Mouse (Mus musculus) frontal cortex, adult 2 months (tissue): ENCODE data around the gene Cab39. TPM values are rescaled to one million over a fixed set of nuclear protein-coding genes. Genes with fewer than 3 reads are reported as not detected.
A peak's percentile ranks its signal among the peaks of the same experiment; 100 is the strongest.

Experiments used
- DNase-seq, 2 experiments: peaks; one replicate each; pipeline ENCODE4 v3.0.0; 2022; ENCODE audit warnings: low spot score in 1 of 2; ENCODE audit errors: extremely low spot score in 1 of 2
- polyA plus RNA-seq: library from polyadenylated mRNA; depleted of rRNA; stranded (reverse); fragments of >200 nt; gene quantifications from 2 replicates; pipeline ENCODE4 v1.2.3, GENCODE M21; 2012

Gene Cab39
- polyA plus RNA-seq, 1 experiment: 115 TPM

DNA sequence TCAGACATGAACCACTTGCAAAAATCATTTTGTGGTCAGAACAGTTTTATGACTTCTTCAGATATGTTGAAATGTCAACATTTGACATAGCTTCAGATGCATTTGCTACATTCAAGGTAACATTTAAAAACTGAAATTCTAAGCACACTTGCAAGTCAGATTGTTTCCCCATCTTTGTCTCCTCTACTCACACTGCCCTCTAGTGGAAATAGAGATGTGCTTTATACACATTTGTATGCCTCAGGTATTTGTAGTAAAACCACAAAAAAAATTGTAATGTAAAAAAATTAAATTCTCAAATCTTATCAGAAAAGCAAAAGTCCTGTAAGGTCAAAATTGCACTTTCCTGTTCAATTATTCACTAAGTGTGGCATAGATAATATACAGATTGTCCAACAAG, 49.0 kb downstream of the Cab39 start:
- DNase-seq: peak in 1 of 2 experiments; percentile 60

DNA sequence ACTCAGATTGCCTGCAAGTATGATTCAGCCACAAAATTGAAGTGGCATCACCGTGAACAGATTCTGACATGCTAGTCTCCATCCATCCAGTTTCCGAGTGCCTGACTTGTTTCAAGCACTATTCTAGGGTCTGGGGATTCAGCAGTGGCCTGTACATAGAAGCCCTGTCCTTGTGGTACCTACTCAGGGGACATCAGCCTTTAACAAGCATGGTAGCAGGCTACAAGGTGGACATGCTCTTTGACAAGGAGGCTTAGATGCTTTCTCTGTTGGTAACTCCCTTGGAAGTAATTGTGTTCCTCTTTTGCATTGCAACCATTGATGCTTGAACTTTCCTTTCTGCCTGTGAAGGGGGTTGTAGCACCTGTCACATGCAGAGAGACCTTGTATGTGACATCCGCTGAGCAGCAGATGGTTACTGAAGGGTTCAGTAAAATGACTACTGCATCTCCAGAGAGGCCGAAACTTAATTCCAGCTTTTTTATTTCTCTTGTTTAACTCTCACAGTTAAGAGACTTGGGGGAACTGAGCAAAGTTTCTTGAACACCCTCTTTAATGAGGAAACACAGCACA, 50.1 kb downstream of the Cab39 start:
- no peak for DNase-seq

GRCm38 (mm10) chr1:85844981-85845380, 51.7 kb downstream of the Cab39 start:
- DNase-seq: no peak

DNA sequence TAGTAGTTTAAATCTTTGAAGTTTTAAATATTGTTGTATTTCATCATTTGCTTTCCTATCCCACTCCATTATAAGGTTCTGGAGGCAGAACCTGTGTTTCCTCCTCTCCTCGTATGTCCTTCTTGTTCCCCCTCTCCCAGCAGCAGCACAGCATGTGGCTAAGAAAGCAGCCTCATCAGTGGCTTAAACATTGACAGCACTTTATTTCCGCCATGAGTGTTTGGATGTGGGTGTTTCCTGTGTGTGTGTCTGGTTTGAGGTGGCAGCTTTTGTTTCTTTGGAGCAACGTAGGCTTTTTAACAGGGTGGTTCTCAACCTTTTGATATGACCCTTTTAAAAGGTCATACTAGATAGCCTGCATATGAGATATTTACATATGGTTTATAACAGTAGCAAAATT, 52.2 kb downstream of the Cab39 start:
- DNase-seq: no peak

GRCm38 (mm10) chr1:85849016-85849415, 55.8 kb downstream of the Cab39 start:
- no peak for DNase-seq

DNA sequence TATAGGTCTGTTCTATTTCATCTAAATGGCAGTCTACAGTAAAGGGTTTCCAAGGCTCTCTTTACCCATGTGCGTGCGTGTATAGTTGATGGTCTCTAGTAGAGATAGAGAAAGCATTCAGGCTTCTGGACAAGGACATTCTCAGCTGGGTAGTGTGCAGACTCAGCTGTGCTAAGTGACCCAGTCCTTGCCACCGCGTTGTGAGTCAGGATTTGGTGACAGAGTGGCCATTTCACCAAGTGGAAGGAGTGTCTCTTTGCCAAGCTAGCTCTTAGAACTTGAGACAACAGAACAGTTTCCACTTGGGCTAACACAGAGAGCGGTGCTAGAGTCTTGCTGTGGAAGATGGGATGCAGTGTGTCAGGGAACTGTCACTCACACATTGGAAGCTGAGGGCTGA, 57.6 kb downstream of the Cab39 start:
- DNase-seq: no peak

DNA sequence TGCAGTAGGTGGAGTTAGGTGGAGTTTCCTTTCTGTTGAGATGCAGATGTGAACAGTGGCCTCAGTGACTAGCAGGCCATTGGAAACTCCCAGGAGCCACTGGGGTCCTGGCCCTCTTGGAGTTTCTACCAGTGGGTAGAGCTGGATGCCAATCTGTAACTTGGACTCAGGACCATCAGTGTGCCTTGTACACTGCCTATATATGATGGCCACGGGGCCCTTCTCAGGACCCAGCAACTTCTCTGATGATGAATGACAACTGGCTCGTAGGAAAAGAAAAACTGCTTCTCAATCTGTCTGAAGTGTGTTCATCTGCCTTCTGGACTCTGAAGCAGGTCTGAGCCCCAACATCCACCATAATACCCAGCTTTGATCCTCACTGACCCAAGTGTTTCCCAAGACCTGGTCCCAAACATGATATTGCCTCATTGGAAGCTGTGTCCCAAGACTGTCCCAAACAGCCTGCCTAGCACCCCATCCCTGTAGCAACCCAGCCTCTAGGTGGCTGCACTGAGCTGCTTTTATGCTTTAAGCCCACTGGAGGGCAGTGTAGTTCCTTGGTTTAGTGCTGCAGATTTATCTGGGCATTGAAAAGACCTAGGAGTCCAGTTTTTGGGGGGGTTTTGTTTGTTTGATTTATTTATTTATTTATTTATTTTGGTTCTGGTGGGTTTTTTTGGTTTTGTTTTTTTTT, 59.9 kb downstream of the Cab39 start:
- peak; percentile 56 to 87 for DNase-seq

DNA sequence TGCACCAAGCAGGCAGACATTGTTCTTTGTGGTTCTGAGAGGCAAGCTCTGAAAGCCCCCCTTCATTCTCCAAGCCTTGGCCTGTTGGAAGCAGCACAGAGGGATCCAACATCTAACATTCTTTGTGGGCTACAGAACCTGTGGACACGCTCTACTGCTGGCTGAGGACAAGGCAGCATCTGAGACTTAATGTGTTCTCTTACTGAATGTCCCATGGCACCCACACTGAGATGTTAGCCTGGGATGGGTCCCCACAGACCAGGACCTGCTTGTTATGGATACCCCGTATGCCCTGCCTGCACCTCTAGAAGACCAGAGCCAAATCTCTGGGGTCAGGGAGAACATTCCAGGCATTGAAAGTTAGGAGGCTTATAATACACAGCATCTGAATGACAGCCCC, 60.6 kb downstream of the Cab39 start:
- no peak for DNase-seq

- DNase-seq: no peak
Measured at GRCm38 (mm10) chr1:85854475-85854874, 61.2 kb downstream of the Cab39 start.

- DNase-seq: no peak
Measured at GRCm38 (mm10) chr1:85856266-85856665, 63.0 kb downstream of the Cab39 start.

DNA sequence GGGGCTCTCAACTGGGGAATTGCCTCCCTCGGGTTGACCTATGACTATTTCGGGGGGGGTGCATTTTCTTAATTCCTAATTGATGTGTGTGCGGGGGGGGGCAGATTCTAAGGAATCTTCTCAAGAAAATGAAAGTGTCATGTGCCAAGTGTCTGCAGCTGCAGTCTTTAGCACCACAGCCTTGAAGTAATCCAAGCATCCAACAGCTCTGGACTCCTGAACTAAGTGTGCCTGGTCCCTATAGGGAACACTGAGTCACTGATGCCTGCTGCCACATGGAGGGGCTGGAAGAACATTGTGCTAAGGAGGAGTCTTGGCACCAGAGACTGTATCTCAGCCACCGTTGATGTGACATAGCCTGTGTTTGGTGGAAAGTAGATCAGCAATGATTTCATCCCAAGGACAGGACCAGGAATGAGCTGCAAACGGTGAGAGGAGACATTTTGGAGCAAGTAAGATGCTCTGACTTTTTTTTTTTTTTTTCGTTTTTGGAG, 64.1 kb downstream of the Cab39 start:
- DNase-seq: no peak

- no peak for DNase-seq
Measured at GRCm38 (mm10) chr1:85864383-85864782, 71.1 kb downstream of the Cab39 start.

DNA sequence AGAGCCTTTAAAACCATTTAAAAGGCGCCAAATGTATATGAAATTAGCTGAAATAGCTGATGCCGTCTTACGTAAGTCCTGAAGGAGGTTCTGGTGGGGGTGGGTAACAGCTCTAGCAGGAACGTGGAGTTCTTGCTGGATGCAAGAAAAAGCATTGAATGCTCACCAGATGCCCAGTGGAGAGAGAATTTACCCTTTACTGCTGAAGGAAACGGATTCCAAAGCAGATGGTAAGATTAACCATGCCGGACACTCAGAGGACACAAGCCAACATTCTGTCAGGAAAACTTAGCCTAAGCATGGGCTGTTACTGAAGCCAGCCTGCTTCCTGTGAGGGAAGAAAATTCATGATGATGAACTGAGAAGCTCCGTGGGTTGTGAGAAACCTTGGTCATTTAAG, 76.8 kb downstream of the Cab39 start:
- DNase-seq: peak; percentile 58 to 75

- no peak for DNase-seq
Measured at GRCm38 (mm10) chr1:85870546-85870945, 77.3 kb downstream of the Cab39 start.

GRCm38 (mm10) chr1:85882003-85882402, 88.8 kb downstream of the Cab39 start:
- no peak for DNase-seq

- no peak for DNase-seq
Measured at GRCm38 (mm10) chr1:85887221-85887620, 94.0 kb downstream of the Cab39 start.

GRCm38 (mm10) chr1:85894231-85894747, 101.0 kb downstream of the Cab39 start, which contains the start of gene Itm2c:
TSS of gene Itm2c (plus strand) at chr1:85894281.
- peak; percentile 82 to 93 for DNase-seq

DNA sequence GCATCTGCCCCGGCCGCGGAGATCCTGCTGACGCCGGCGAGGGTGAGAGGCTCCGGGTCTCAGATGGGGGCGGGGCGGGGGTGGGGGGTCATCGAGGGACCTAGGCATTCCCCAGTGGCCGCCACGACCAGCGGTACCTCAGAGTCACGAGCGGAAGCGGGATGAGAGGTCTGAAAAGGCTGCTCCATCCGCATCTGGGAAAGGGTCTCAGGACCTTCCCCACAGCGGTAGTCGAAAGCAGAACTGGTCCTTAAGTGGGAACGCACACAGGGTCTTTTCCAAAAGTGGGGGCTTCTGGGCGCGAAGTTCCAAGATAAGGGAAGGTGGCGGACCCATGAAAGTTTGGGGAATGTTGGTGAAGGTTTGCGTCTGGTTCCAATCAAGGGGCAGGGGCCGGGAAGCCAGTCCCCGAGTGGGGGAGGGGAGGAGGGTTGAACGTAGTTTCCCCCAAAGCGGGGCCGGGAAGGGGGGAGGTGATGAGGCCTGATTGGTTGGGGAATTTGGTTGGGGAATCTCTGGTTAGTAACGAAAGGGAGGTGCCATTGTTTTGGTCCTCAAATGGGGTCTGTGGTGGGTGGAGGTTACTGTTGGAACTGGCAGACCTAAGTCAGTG, 101.6 kb downstream of the Cab39 start:
- no peak for DNase-seq

DNA sequence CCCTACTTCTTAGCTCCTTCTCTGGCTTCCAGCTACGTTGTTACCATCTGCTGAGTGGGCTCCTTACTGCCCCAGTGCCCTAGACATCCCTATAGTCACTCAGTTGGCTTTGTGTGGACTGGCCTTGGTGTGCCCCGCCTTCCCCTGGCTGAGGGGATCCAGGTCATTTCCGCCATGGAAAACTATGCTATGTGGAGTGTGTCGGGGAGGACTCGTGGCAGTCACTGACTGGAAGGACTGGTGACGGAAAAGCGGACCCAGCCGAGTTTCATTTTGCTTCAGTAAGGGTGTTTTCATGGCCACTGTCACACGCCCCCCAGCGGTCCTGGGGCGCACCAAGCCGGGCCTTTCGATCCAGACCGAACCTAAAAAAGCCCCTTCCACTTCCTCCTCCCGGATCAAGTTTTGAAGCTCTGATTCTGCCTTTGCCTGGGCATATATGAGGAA, 102.2 kb downstream of the Cab39 start:
- DNase-seq: peak in 1 of 2 experiments; percentile 74

- DNase-seq: peak in 1 of 2 experiments; percentile 17
Measured at GRCm38 (mm10) chr1:85896110-85896509, 102.9 kb downstream of the Cab39 start.
